In genomic region chr12:100808609-100809280, GRCm38 (mm10) we compare ENCODE assay signal across 13 mouse cellular contexts. TPM values are rescaled to one million over a fixed set of nuclear protein-coding genes. Genes with fewer than 3 reads are reported as not detected.
A peak's percentile ranks its signal among the peaks of the same experiment; 100 is the strongest.
DNase-seq lines count a peak whose midpoint lies in the region; ATAC-seq and TF ChIP-seq lines count a peak whose summit lies in the region.
"Had no signal": no experiment of that assay in that cellular context is flagged by ENCODE, and none has a peak within 500 bp of the region (broad histone marks: within the 10 kb centered on the region; RNA-seq: fewer than 3 reads in every experiment).

No protein-coding gene starts in this region.

- intact Hi-C loops in gastrocnemius, postnatal 14 days (cut with DNase I; ENCODE audit: low total_unique reads), result no loop called here

- no peak for TF ChIP-seq CTCF in brain, embryonic 14.5 days (IDR thresholded peaks at IDR 0.05; ENCODE audit: borderline replicate concordance, extremely low read depth, insufficient read depth, insufficient read length)

- no peaks in the 10 kb centered on the region for H3K27me3 ChIP-seq in kidney, embryonic 14.5 days (ENCODE audit: control insufficient read depth, insufficient read depth, low read length)
- no peaks in the 10 kb centered on the region for H3K27me3 ChIP-seq in kidney, embryonic 16.5 days (ENCODE audit: insufficient read depth, low read length)
- H3K27me3 ChIP-seq: embryonic facial prominence, embryonic 15.5 days; limb, embryonic 12.5 days had no signal

- ATAC-seq in kidney, embryonic 14.5 days (ENCODE audit: low FRiP score, low TSS enrichment), result no peak
- ATAC-seq in kidney, embryonic 16.5 days (ENCODE audit: low FRiP score, low TSS enrichment), result no peak
- ATAC-seq: intestine, postnatal 0 days had no signal

- no peak for TF ChIP-seq POLR2A in brain, embryonic 14.5 days (IDR thresholded peaks at IDR 0.05; ENCODE audit: borderline replicate concordance, extremely low read depth, insufficient read depth, insufficient read length, poor library complexity, severe bottlenecking)

- H3K36me3 ChIP-seq in kidney, embryonic 14.5 days (ENCODE audit: control insufficient read depth, insufficient read depth, low read length), result no peaks in the 10 kb centered on the region
- no peaks in the 10 kb centered on the region for H3K36me3 ChIP-seq in kidney, embryonic 16.5 days (ENCODE audit: insufficient read depth, low read length)
- H3K36me3 ChIP-seq: embryonic facial prominence, embryonic 15.5 days; limb, embryonic 12.5 days had no signal

- no peak overlapping the region for H3K27ac ChIP-seq in kidney, embryonic 14.5 days (ENCODE audit: low read depth, low read length)
- H3K27ac ChIP-seq in kidney, embryonic 16.5 days (ENCODE audit: low read length), result no peak overlapping the region
- H3K27ac ChIP-seq: embryonic facial prominence, embryonic 15.5 days; limb, embryonic 12.5 days had no signal

- H3K4me3 ChIP-seq in kidney, embryonic 14.5 days (ENCODE audit: low read length), result no peak overlapping the region
- H3K4me3 ChIP-seq in kidney, embryonic 16.5 days (ENCODE audit: low read length), result no peak overlapping the region
- H3K4me3 ChIP-seq: embryonic facial prominence, embryonic 15.5 days; limb, embryonic 12.5 days had no signal

- peak; percentile 14 for DNase-seq in gastrocnemius, postnatal 14 days
- DNase-seq in gastrocnemius, postnatal 25 days, result no peak
- peak; percentile 70 for DNase-seq in brain, embryonic 14.5 days (ENCODE audit: low read depth)
- peak; percentile 54 for DNase-seq in left cerebral cortex, adult 11 months (ENCODE audit: low spot score)
- peak; percentile 38 for DNase-seq in retina, postnatal 1 day
- DNase-seq in kidney, postnatal 36 days, result no peak
- DNase-seq: B cell, adult 2 months; lung, postnatal 4 days had no signal

- no peak overlapping the region for H3K4me2 ChIP-seq in kidney, embryonic 14.5 days (replicated peaks; ENCODE audit: low read depth, low read length)
- H3K4me2 ChIP-seq in kidney, embryonic 16.5 days (replicated peaks; ENCODE audit: low read depth, low read length), result no peak overlapping the region
- H3K4me2 ChIP-seq: embryonic facial prominence, embryonic 15.5 days; limb, embryonic 12.5 days had no signal

- WGBS in kidney, embryonic 14.5 days, result 40% methylated on average over 13 of the region's 13 CpGs
- 51% methylated on average over 13 of the region's 13 CpGs for WGBS in kidney, embryonic 16.5 days

- no peaks in the 10 kb centered on the region for H3K4me1 ChIP-seq in kidney, embryonic 14.5 days (ENCODE audit: control insufficient read depth, insufficient read depth, low read length)
- H3K4me1 ChIP-seq in kidney, embryonic 16.5 days (ENCODE audit: insufficient read depth, low read length), result no peaks in the 10 kb centered on the region
- H3K4me1 ChIP-seq: embryonic facial prominence, embryonic 15.5 days; limb, embryonic 12.5 days had no signal

- no peaks in the 10 kb centered on the region for H3K9me3 ChIP-seq in kidney, embryonic 14.5 days (ENCODE audit: control insufficient read depth, low read length)
- H3K9me3 ChIP-seq in kidney, embryonic 16.5 days (ENCODE audit: low read length), result no peaks in the 10 kb centered on the region
- H3K9me3 ChIP-seq: embryonic facial prominence, embryonic 15.5 days; limb, embryonic 12.5 days had no signal

- no peak overlapping the region for H3K9ac ChIP-seq in kidney, embryonic 14.5 days (ENCODE audit: low read depth, low read length)
- H3K9ac ChIP-seq in kidney, embryonic 16.5 days (replicated peaks; ENCODE audit: low read length), result no peak overlapping the region
- H3K9ac ChIP-seq: embryonic facial prominence, embryonic 15.5 days; limb, embryonic 12.5 days had no signal

RNA-seq across cellular contexts. Expression of gene Dglucy, which starts 29.9 kb away (rescaled TPM):
- 1 to 10 TPM; 5.9 to 6.5 TPM for total RNA-seq in gastrocnemius, postnatal 14 days (2021)
- total RNA-seq in gastrocnemius, postnatal 25 days (2021), result 10 to 100 TPM; 11.5 to 12.3 TPM
- polyA plus RNA-seq in brain, embryonic 14.5 days (2012; rRNA removed), result 2.3 and 3.2 TPM in 2 replicates
- 1.7 and 3.6 TPM in 2 replicates for polyA plus RNA-seq in kidney, embryonic 14.5 days (2014; fragmentation: Nextera tagmentation; extraction: Ambion mirVana)
- 3.9 and 4.1 TPM in 2 replicates for polyA plus RNA-seq in kidney, embryonic 16.5 days (2015; fragmentation: Nextera tagmentation; extraction: Ambion mirVana)

Comparison
In these comparisons a context has a peak if more than half of its experiments do, and no peak if none do; other contexts are left out.
1. DNase-seq: peak in gastrocnemius, postnatal 14 days (single experiment), brain, embryonic 14.5 days (single experiment), left cerebral cortex, adult 11 months (single experiment) and retina, postnatal 1 day (single experiment); none in gastrocnemius, postnatal 25 days (single experiment) and kidney, postnatal 36 days (0 of 2).